In genomic region chr15:77651143-77651542, GRCm38 (mm10) we compare ENCODE assay signal across 14 mouse cellular contexts. TPM values are rescaled to one million over a fixed set of nuclear protein-coding genes. Genes with fewer than 3 reads are reported as not detected.
"Had no signal": no experiment of that assay in that cellular context is flagged by ENCODE, and none has a peak within 500 bp of the region (broad histone marks: within the 10 kb centered on the region; RNA-seq: fewer than 3 reads in every experiment).

No protein-coding gene starts in this region.

RNA-seq across cellular contexts. Expression of gene Apol11b, which starts 8.1 kb away (rescaled TPM):
- polyA plus RNA-seq: neural tube, embryonic 14.5 days; stomach, embryonic 14.5 days had no signal

RNA-seq across cellular contexts. Expression of gene Apol7e, which starts 47.5 kb away (rescaled TPM):
- polyA plus RNA-seq: neural tube, embryonic 14.5 days; neural tube, embryonic 15.5 days; testis, adult 2 months had no signal

RNA-seq across cellular contexts. Expression of gene Gm36245, which starts 52.1 kb away (rescaled TPM):
- total RNA-seq: neutrophil, adult 5-6 weeks had no signal
- polyA plus RNA-seq: neural tube, embryonic 13.5 days; neural tube, embryonic 14.5 days; neural tube, embryonic 15.5 days; small intestine, adult 2 months; spleen, adult 2 months; stomach, embryonic 14.5 days; stomach, embryonic 15.5 days; stomach, embryonic 16.5 days; stomach, postnatal 0 days; thymus, adult 2 months; thymus, postnatal 0 days; urinary bladder, adult 2 months had no signal

RNA-seq across cellular contexts. Expression of gene Apol10b, which starts 55.2 kb away (rescaled TPM):
- total RNA-seq: neutrophil, adult 5-6 weeks had no signal
- polyA plus RNA-seq: neural tube, embryonic 13.5 days; neural tube, embryonic 14.5 days; neural tube, embryonic 15.5 days had no signal
